Mouse (Mus musculus) liver, embryonic 14.5 days (tissue): ENCODE measurements around the gene Ccdc6.

ENCODE experiments used
- CTCF ChIP-seq: IDR thresholded peaks from 2 replicates; pipeline ENCODE4 v1.5.1; 2016; ENCODE audit warnings: antibody characterized with exemption, low read depth, control low read depth
- EP300 ChIP-seq: IDR thresholded peaks from 2 replicates; pipeline ENCODE4 v1.6.1; 2016; ENCODE audit warnings: antibody characterized with exemption, low read depth

- TF ChIP-seq CTCF (no peak), EP300 (no peak)
These were observed 77.7 kb downstream of the Ccdc6 start for GRCm38 (mm10) chr10:70174494-70175190.
